Comparison of ENCODE assay signal across 21 mouse cellular contexts in the genomic region with DNA sequence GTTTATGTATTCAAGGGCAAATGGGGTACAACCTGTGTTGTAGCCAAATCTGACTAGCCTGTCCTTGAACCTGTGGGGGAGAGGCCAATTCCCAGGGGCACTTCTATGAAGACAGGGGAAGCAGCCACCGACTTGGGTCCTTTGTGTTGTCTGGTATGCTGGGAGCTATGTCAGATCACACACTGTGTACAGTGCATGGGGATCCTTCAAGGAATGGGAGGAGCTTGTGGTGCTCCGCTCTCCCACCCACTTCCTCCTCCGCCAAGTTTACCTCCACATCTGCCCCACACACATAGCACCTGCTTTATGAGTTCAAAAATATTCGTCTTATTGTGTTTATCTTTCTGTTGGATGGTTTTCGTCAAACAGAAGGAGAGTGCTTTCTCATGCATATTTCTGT. TPM values are rescaled to one million over a fixed set of nuclear protein-coding genes. Genes with fewer than 3 reads are reported as not detected.
A peak's percentile ranks its signal among the peaks of the same experiment; 100 is the strongest.
DNase-seq lines count a peak whose midpoint lies in the region; ATAC-seq and TF ChIP-seq lines count a peak whose summit lies in the region.
"Had no signal": no experiment of that assay in that cellular context is flagged by ENCODE, and none has a peak within 500 bp of the region (broad histone marks: within the 10 kb centered on the region; RNA-seq: fewer than 3 reads in every experiment).

No protein-coding gene starts in this region.

- no peaks in the 10 kb centered on the region for H3K4me1 ChIP-seq in intestine, embryonic 14.5 days (replicated peaks; ENCODE audit: control insufficient read depth, insufficient read depth, low read length)
- H3K4me1 ChIP-seq in intestine, postnatal 0 days (replicated peaks; ENCODE audit: control insufficient read depth, insufficient read depth, low read length) = no peaks in the 10 kb centered on the region
- no peaks in the 10 kb centered on the region for H3K4me1 ChIP-seq in forebrain, embryonic 11.5 days (replicated peaks; ENCODE audit: control insufficient read depth, insufficient read depth, low read length)
- H3K4me1 ChIP-seq in liver, embryonic 11.5 days (replicated peaks; ENCODE audit: control insufficient read depth, insufficient read depth, low read length) = no peaks in the 10 kb centered on the region
- H3K4me1 ChIP-seq: embryonic facial prominence, embryonic 10.5 days; forebrain, embryonic 12.5 days; liver, embryonic 12.5 days; midbrain, embryonic 15.5 days; stomach, embryonic 15.5 days had no signal

- H3K27me3 ChIP-seq in intestine, embryonic 14.5 days (replicated peaks; ENCODE audit: control insufficient read depth, insufficient read depth, low read length) = no peaks in the 10 kb centered on the region
- H3K27me3 ChIP-seq in intestine, postnatal 0 days (replicated peaks; ENCODE audit: control insufficient read depth, insufficient read depth, low read length) = no peaks in the 10 kb centered on the region
- H3K27me3 ChIP-seq in forebrain, embryonic 11.5 days (ENCODE audit: control insufficient read depth, insufficient read depth, low read length) = no peaks in the 10 kb centered on the region
- no peaks in the 10 kb centered on the region for H3K27me3 ChIP-seq in liver, embryonic 11.5 days (replicated peaks; ENCODE audit: control insufficient read depth, insufficient read depth, low read length)
- H3K27me3 ChIP-seq: forebrain, embryonic 12.5 days; liver, embryonic 12.5 days; midbrain, embryonic 15.5 days; stomach, embryonic 15.5 days had no signal

- no peak for TF ChIP-seq CTCF in intestine, postnatal 0 days (IDR thresholded peaks at IDR 0.05; ENCODE audit: low read depth)

- ATAC-seq in intestine, embryonic 14.5 days (replicated peaks; ENCODE audit: low FRiP score, low TSS enrichment, low read depth) = peak; percentile 74; the same call in 1 of the 2 replicates
- no peak for ATAC-seq in intestine, postnatal 0 days
- no peak for ATAC-seq in forebrain, embryonic 11.5 days (replicated peaks; ENCODE audit: low FRiP score)
- no peak for ATAC-seq in liver, embryonic 11.5 days (replicated peaks; ENCODE audit: low FRiP score)
- ATAC-seq: liver, embryonic 12.5 days; midbrain, embryonic 15.5 days had no signal

- H3K36me3 ChIP-seq in intestine, embryonic 14.5 days (ENCODE audit: control insufficient read depth, insufficient read depth, low read length) = peaks cover 33% of the 10 kb centered on the region; the same call in 1 of the 2 replicates
- H3K36me3 ChIP-seq in intestine, postnatal 0 days (ENCODE audit: control insufficient read depth, insufficient read depth) = peaks cover 48% of the 10 kb centered on the region
- H3K36me3 ChIP-seq in forebrain, embryonic 11.5 days (ENCODE audit: control insufficient read depth, insufficient read depth, low read length) = no peaks in the 10 kb centered on the region
- peaks cover 5% of the 10 kb centered on the region; the same call in 1 of the 2 replicates for H3K36me3 ChIP-seq in liver, embryonic 11.5 days (ENCODE audit: control insufficient read depth, insufficient read depth, low read length)
- H3K36me3 ChIP-seq: midbrain, embryonic 15.5 days had no signal

- H3K4me2 ChIP-seq in intestine, embryonic 14.5 days (ENCODE audit: low read length) = no peak overlapping the region
- no peak overlapping the region for H3K4me2 ChIP-seq in intestine, postnatal 0 days (replicated peaks; ENCODE audit: low read depth)
- H3K4me2 ChIP-seq in forebrain, embryonic 11.5 days (ENCODE audit: low read depth, low read length, severe bottlenecking) = no peak overlapping the region
- no peak overlapping the region for H3K4me2 ChIP-seq in liver, embryonic 11.5 days
- H3K4me2 ChIP-seq: forebrain, embryonic 12.5 days; hindbrain, embryonic 14.5 days; liver, embryonic 12.5 days; midbrain, embryonic 15.5 days; stomach, embryonic 15.5 days had no signal

- H3K9ac ChIP-seq in intestine, embryonic 14.5 days (ENCODE audit: low read length) = no peak overlapping the region
- no peak overlapping the region for H3K9ac ChIP-seq in intestine, postnatal 0 days (ENCODE audit: low read depth, low read length)
- H3K9ac ChIP-seq in forebrain, embryonic 11.5 days (ENCODE audit: low read length) = no peak overlapping the region
- H3K9ac ChIP-seq in liver, embryonic 11.5 days (ENCODE audit: low read depth, low read length) = no peak overlapping the region
- H3K9ac ChIP-seq: forebrain, embryonic 12.5 days; hindbrain, embryonic 14.5 days; liver, embryonic 12.5 days; midbrain, embryonic 15.5 days; stomach, embryonic 15.5 days had no signal

- no peak overlapping the region for H3K4me3 ChIP-seq in intestine, embryonic 14.5 days (ENCODE audit: low read depth, low read length)
- no peak overlapping the region for H3K4me3 ChIP-seq in intestine, postnatal 0 days (ENCODE audit: low read depth, low read length)
- no peak overlapping the region for H3K4me3 ChIP-seq in forebrain, embryonic 11.5 days (ENCODE audit: low read depth, low read length)
- no peak overlapping the region for H3K4me3 ChIP-seq in liver, embryonic 11.5 days (ENCODE audit: low read depth, low read length)
- H3K4me3 ChIP-seq: embryonic facial prominence, embryonic 10.5 days; forebrain, embryonic 12.5 days; liver, embryonic 12.5 days; megakaryocyte, embryonic 14.5 days; midbrain, embryonic 15.5 days; stomach, embryonic 15.5 days had no signal

- peak; percentile 46 for DNase-seq in intestine, embryonic 14.5 days (ENCODE audit: low spot score)
- peak; percentile 8 for DNase-seq in T-cell, adult 2 months (ENCODE audit: low spot score)
- DNase-seq in thymus, adult 18-20 months = peak; percentile 43 to 47
- peak; percentile 61 for DNase-seq in thymus, postnatal 4 days
- DNase-seq in forebrain, embryonic 11.5 days (ENCODE audit: low spot score) = no peak
- DNase-seq in liver, embryonic 11.5 days (ENCODE audit: low spot score) = no peak
- no peak for DNase-seq in gastrocnemius, postnatal 25 days
- DNase-seq: cerebellum, adult 9-10 months; gastrocnemius, postnatal 10 days; heart, postnatal 10 days; kidney, adult 11 months; kidney, postnatal 10 days; lung, adult 2 months had no signal

- 0 out of 2 replicates have a peak, but pooled peaks cover 3% of the 10 kb centered on the region for H3K9me3 ChIP-seq in intestine, embryonic 14.5 days (ENCODE audit: control insufficient read depth, low read length)
- no peaks in the 10 kb centered on the region for H3K9me3 ChIP-seq in intestine, postnatal 0 days (ENCODE audit: control insufficient read depth)
- peaks cover 4% of the 10 kb centered on the region; the same call in 1 of the 2 replicates for H3K9me3 ChIP-seq in forebrain, embryonic 11.5 days (ENCODE audit: control insufficient read depth, low read length)
- H3K9me3 ChIP-seq in liver, embryonic 11.5 days (ENCODE audit: control insufficient read depth, low read length) = no peaks in the 10 kb centered on the region; the same call in 1 of the 2 replicates
- H3K9me3 ChIP-seq: embryonic facial prominence, embryonic 10.5 days; midbrain, embryonic 15.5 days; stomach, embryonic 15.5 days had no signal

- WGBS in intestine, embryonic 14.5 days = 48% methylated on average over 5 of the region's 5 CpGs
- WGBS in intestine, postnatal 0 days = 49% methylated on average over 5 of the region's 5 CpGs
- 82% methylated on average over 5 of the region's 5 CpGs for WGBS in forebrain, embryonic 11.5 days
- 60% methylated on average over 5 of the region's 5 CpGs for WGBS in liver, embryonic 11.5 days

- no peak overlapping the region for H3K27ac ChIP-seq in intestine, embryonic 14.5 days (ENCODE audit: low read depth)
- no peak overlapping the region for H3K27ac ChIP-seq in intestine, postnatal 0 days (ENCODE audit: low read depth, low read length)
- H3K27ac ChIP-seq in forebrain, embryonic 11.5 days (ENCODE audit: low read depth, low read length) = no peak overlapping the region
- H3K27ac ChIP-seq in liver, embryonic 11.5 days (ENCODE audit: low read depth, low read length) = no peak overlapping the region
- H3K27ac ChIP-seq: embryonic facial prominence, embryonic 10.5 days; forebrain, embryonic 12.5 days; hindbrain, embryonic 14.5 days; liver, embryonic 12.5 days; midbrain, embryonic 15.5 days; stomach, embryonic 15.5 days had no signal

RNA-seq across cellular contexts. Expression of gene Pmm2, which starts 57.9 kb away (rescaled TPM):
- 65.5 and 73.1 TPM in 2 replicates for polyA plus RNA-seq in intestine, embryonic 14.5 days (2014; fragmentation: Nextera tagmentation; extraction: Ambion mirVana)
- 116 and 120 TPM in 2 replicates for polyA plus RNA-seq in intestine, postnatal 0 days (2015; fragmentation: Nextera tagmentation; extraction: Ambion mirVana)
- polyA plus RNA-seq in forebrain, embryonic 11.5 days (2014; fragmentation: Nextera tagmentation; extraction: Ambion mirVana) = 43.8 and 44.8 TPM in 2 replicates
- polyA plus RNA-seq in liver, embryonic 11.5 days (2014; fragmentation: Nextera tagmentation; extraction: Ambion mirVana) = 52.9 and 55.8 TPM in 2 replicates
- 10 to 100 TPM; 20.3 to 20.6 TPM for total RNA-seq in gastrocnemius, postnatal 25 days (2021)

RNA-seq across cellular contexts. Expression of gene Tmem186, which starts 58.0 kb away (rescaled TPM):
- 15.6 and 16.8 TPM in 2 replicates for polyA plus RNA-seq in intestine, embryonic 14.5 days (2014; fragmentation: Nextera tagmentation; extraction: Ambion mirVana)
- 9.1 and 9.8 TPM in 2 replicates for polyA plus RNA-seq in intestine, postnatal 0 days (2015; fragmentation: Nextera tagmentation; extraction: Ambion mirVana)
- 19.9 and 20.8 TPM in 2 replicates for polyA plus RNA-seq in forebrain, embryonic 11.5 days (2014; fragmentation: Nextera tagmentation; extraction: Ambion mirVana)
- polyA plus RNA-seq in liver, embryonic 11.5 days (2014; fragmentation: Nextera tagmentation; extraction: Ambion mirVana) = 16.4 and 19.4 TPM in 2 replicates
- total RNA-seq in gastrocnemius, postnatal 25 days (2021) = 10 to 100 TPM in 1 of 2 experiments, 1 to 10 TPM in 1; 9.0 to 10.7 TPM

Comparison
In these comparisons a context has a peak if more than half of its experiments do, and no peak if none do; other contexts are left out.
1. DNase-seq: peak in intestine, embryonic 14.5 days (single experiment), T-cell, adult 2 months (single experiment), thymus, adult 18-20 months (2 of 2) and thymus, postnatal 4 days (single experiment); none in forebrain, embryonic 11.5 days (single experiment), liver, embryonic 11.5 days (single experiment) and gastrocnemius, postnatal 25 days (single experiment).